Mouse (Mus musculus): ENCODE results near the gene H2al1a. TPM values are rescaled to one million over a fixed set of nuclear protein-coding genes. Genes with fewer than 3 reads are reported as not detected.
"Not testable (repeated sequence)": the region's sequence is repeated elsewhere in the genome, so short reads cannot be mapped to it uniquely, and the experiment has no call there.

Gene H2al1a
- polyA plus RNA-seq, 1 experiment from 2014 or later = not detected

- Histone ChIP-seq H3K4me2 (no peak overlapping the region), H3K9ac (no peak overlapping the region), H3K27me3 (peaks cover 4% of the 10 kb centered on the region; the same call in 1 of the 2 replicates), H3K9me3 (no peaks in the 10 kb centered on the region), H3K4me3 (no peak overlapping the region), H3K4me1 (0 out of 2 replicates have a peak, but pooled peaks cover 3% of the 10 kb centered on the region), H3K27ac (no peak overlapping the region), H3K36me3 (no peaks in the 10 kb centered on the region)
- no peak for ATAC-seq (ENCODE audit: borderline replicate concordance, extremely low read depth, low FRiP score, low TSS enrichment)
- 37% methylated on average over 14 of the region's 14 CpGs for WGBS
Measured at GRCm38 (mm10) chrX:11288306-11288882, 10.7 kb upstream of the H2al1a start.

- ATAC-seq (ENCODE audit: borderline replicate concordance, extremely low read depth, low FRiP score, low TSS enrichment) = no peak
- Histone ChIP-seq H3K27me3 (peaks cover 4% of the 10 kb centered on the region; the same call in 1 of the 2 replicates), H3K4me1 (0 out of 2 replicates have a peak, but pooled peaks cover 3% of the 10 kb centered on the region), H3K9ac (no peak overlapping the region), H3K36me3 (no peaks in the 10 kb centered on the region), H3K27ac (no peak overlapping the region), H3K4me2 (no peak overlapping the region), H3K4me3 (no peak overlapping the region), H3K9me3 (no peaks in the 10 kb centered on the region)
- WGBS = 65% methylated on average over 4 of the region's 4 CpGs
Measured at GRCm38 (mm10) chrX:11289244-11289643, 9.8 kb upstream of the H2al1a start.

- WGBS = 100% methylated on average over 1 of the region's 3 CpGs
- ATAC-seq (ENCODE audit: borderline replicate concordance, extremely low read depth, low FRiP score, low TSS enrichment); H3K9me3 ChIP-seq: not testable (repeated sequence)
Measured at GRCm38 (mm10) chrX:11302132-11302531, 3.1 kb downstream of the H2al1a start, which contains the start of gene H2al1b. Gene H2al1b (plus strand): TSS chrX:11302432.

GRCm38 (mm10) chrX:11305355-11305754 is 6.3 kb downstream of the H2al1a start, which contains the start of gene H2al1c:
Gene H2al1c (plus strand): TSS chrX:11305655.
- 38% methylated on average over 1 of the region's 6 CpGs for WGBS
- not testable (repeated sequence) for H3K36me3 ChIP-seq; H3K9me3 ChIP-seq; H3K4me1 ChIP-seq; H3K27me3 ChIP-seq; H3K4me3 ChIP-seq; H3K4me2 ChIP-seq; H3K9ac ChIP-seq; ATAC-seq (ENCODE audit: borderline replicate concordance, extremely low read depth, low FRiP score, low TSS enrichment); H3K27ac ChIP-seq

More at GRCm38 (mm10) chrX:11302132-11302531, 3.1 kb downstream of the H2al1a start, which contains the start of gene H2al1b:
- not testable (repeated sequence) for H3K9ac ChIP-seq, H3K4me1 ChIP-seq, H3K4me2 ChIP-seq, H3K27ac ChIP-seq, H3K4me3 ChIP-seq, H3K36me3 ChIP-seq, H3K27me3 ChIP-seq

DNA sequence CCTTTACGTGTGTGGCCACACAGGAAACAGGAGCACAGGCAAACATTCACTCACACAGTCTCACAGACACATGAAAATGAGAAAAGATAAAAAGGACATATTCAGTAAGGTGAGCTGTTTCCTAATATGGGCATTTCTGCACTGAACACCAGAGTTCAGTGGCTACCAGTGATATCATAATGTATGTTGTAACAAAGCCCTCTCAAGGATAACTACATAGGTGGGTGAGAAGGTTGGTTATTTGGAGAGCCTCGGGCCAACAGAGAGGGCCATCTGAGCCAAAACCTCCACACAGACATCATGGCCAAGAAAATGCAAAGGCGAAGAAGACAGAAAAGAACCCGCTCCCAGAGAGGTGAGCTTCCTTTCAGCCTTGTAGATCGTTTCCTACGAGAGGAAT is 9.5 kb downstream of the H2al1a start, which contains the start of gene H2al1d:
Gene H2al1d, plus strand, starts transcription at position 301 of the 400 bp plus-strand sequence.
- not testable (repeated sequence) for H3K27me3 ChIP-seq; H3K4me3 ChIP-seq; H3K9ac ChIP-seq; H3K4me2 ChIP-seq; H3K27ac ChIP-seq; H3K36me3 ChIP-seq; H3K4me1 ChIP-seq; H3K9me3 ChIP-seq; ATAC-seq (ENCODE audit: borderline replicate concordance, extremely low read depth, low FRiP score, low TSS enrichment)
- WGBS = no CpG with 5 or more reads among the region's 6 CpGs

DNA sequence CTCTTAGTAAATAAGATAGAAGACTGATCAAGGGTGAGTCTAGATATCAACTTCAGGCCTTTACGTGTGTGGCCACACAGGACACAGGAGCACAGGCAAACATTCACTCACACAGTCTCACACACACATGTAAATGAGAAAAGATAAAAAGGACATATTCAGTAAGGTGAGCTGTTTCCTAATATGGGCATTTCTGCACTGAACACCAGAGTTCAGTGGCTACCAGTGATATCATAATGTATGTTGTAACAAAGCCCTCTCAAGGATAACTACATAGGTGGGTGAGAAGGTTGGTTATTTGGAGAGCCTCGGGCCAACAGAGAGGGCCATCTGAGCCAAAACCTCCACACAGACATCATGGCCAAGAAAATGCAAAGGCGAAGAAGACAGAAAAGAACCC is 12.6 kb downstream of the H2al1a start, which contains the start of gene H2al1e:
Gene H2al1e, plus strand, starts transcription at position 301 of the 400 bp plus-strand sequence.
- not testable (repeated sequence) for H3K36me3 ChIP-seq; H3K4me1 ChIP-seq; H3K27ac ChIP-seq; H3K27me3 ChIP-seq; H3K9me3 ChIP-seq; H3K9ac ChIP-seq; H3K4me3 ChIP-seq; H3K4me2 ChIP-seq; ATAC-seq (ENCODE audit: borderline replicate concordance, extremely low read depth, low FRiP score, low TSS enrichment)
- no CpG with 5 or more reads among the region's 3 CpGs for WGBS

DNA sequence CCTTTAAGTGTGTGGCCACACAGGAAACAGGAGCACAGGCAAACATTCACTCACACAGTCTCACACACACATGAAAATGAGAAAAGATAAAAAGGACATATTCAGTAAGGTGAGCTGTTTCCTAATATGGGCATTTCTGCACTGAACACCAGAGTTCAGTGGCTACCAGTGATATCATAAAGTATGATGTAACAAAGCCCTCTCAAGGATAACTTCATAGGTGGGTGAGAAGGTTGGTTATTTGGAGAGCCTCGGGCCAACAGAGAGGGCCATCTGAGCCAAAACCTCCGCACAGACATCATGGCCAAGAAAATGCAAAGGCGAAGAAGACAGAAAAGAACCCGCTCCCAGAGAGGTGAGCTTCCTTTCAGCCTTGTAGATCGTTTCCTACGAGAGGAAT is 15.8 kb downstream of the H2al1a start, which contains the start of gene H2al1f:
Gene H2al1f, plus strand, starts transcription at position 301 of the 400 bp plus-strand sequence.
- H3K4me1 ChIP-seq; H3K9me3 ChIP-seq; H3K4me3 ChIP-seq; H3K27me3 ChIP-seq; H3K36me3 ChIP-seq; ATAC-seq (ENCODE audit: borderline replicate concordance, extremely low read depth, low FRiP score, low TSS enrichment); H3K9ac ChIP-seq; H3K27ac ChIP-seq; H3K4me2 ChIP-seq: not testable (repeated sequence)
- WGBS = no CpG with 5 or more reads among the region's 6 CpGs

DNA sequence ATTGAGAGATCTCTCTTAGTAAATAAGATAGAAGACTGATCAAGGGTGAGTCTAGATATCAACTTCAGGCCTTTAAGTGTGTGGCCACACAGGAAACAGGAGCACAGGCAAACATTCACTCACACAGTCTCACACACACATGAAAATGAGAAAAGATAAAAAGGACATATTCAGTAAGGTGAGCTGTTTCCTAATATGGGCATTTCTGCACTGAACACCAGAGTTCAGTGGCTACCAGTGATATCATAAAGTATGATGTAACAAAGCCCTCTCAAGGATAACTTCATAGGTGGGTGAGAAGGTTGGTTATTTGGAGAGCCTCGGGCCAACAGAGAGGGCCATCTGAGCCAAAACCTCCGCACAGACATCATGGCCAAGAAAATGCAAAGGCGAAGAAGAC is 18.9 kb downstream of the H2al1a start, which contains the start of gene H2al1g:
Gene H2al1g, plus strand, starts transcription at position 301 of the 400 bp plus-strand sequence.
- no CpG with 5 or more reads among the region's 3 CpGs for WGBS
- ATAC-seq (ENCODE audit: borderline replicate concordance, extremely low read depth, low FRiP score, low TSS enrichment); H3K9ac ChIP-seq; H3K9me3 ChIP-seq; H3K36me3 ChIP-seq; H3K27me3 ChIP-seq; H3K4me2 ChIP-seq; H3K4me1 ChIP-seq; H3K4me3 ChIP-seq; H3K27ac ChIP-seq: not testable (repeated sequence)

- not testable (repeated sequence) for H3K27me3 ChIP-seq; H3K9ac ChIP-seq; H3K4me2 ChIP-seq; H3K9me3 ChIP-seq; H3K4me1 ChIP-seq; ATAC-seq (ENCODE audit: borderline replicate concordance, extremely low read depth, low FRiP score, low TSS enrichment); H3K27ac ChIP-seq; H3K36me3 ChIP-seq; H3K4me3 ChIP-seq
- WGBS = no CpG with 5 or more reads among the region's 6 CpGs
Measured at GRCm38 (mm10) chrX:11321192-11321591, 22.1 kb downstream of the H2al1a start, which contains the start of gene H2al1h. Gene H2al1h (plus strand): TSS chrX:11321492.

DNA sequence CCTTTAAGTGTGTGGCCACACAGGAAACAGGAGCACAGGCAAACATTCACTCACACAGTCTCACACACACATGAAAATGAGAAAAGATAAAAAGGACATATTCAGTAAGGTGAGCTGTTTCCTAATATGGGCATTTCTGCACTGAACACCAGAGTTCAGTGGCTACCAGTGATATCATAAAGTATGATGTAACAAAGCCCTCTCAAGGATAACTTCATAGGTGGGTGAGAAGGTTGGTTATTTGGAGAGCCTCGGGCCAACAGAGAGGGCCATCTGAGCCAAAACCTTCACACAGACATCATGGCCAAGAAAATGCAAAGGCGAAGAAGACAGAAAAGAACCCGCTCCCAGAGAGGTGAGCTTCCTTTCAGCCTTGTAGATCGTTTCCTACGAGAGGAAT is 25.3 kb downstream of the H2al1a start, which contains the start of gene H2al1i:
Gene H2al1i, plus strand, starts transcription at position 301 of the 400 bp plus-strand sequence.
- not testable (repeated sequence) for H3K4me1 ChIP-seq; ATAC-seq (ENCODE audit: borderline replicate concordance, extremely low read depth, low FRiP score, low TSS enrichment); H3K4me2 ChIP-seq; H3K27ac ChIP-seq; H3K27me3 ChIP-seq; H3K9me3 ChIP-seq; H3K9ac ChIP-seq; H3K36me3 ChIP-seq; H3K4me3 ChIP-seq
- 89% methylated on average over 3 of the region's 5 CpGs for WGBS

DNA sequence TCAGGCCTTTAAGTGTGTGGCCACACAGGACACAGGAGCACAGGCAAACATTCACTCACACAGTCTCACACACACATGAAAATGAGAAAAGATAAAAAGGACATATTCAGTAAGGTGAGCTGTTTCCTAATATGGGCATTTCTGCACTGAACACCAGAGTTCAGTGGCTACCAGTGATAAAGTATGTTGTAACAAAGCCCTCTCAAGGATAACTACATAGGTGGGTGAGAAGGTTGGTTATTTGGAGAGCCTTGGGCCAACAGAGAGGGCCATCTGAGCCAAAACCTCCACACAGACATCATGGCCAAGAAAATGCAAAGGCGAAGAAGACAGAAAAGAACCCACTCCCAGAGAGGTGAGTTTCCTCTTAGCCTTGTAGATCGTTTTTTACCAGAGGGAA is 28.5 kb downstream of the H2al1a start, which contains the start of gene H2al1j:
Gene H2al1j, plus strand, starts transcription at position 301 of the 400 bp plus-strand sequence.
- not testable (repeated sequence) for H3K9ac ChIP-seq; H3K27me3 ChIP-seq; H3K4me1 ChIP-seq; ATAC-seq (ENCODE audit: borderline replicate concordance, extremely low read depth, low FRiP score, low TSS enrichment); H3K27ac ChIP-seq; H3K36me3 ChIP-seq; H3K4me3 ChIP-seq; H3K9me3 ChIP-seq; H3K4me2 ChIP-seq
- 92% methylated on average over 2 of the region's 2 CpGs for WGBS

GRCm38 (mm10) chrX:11345762-11346161 is 46.7 kb downstream of the H2al1a start:
- 62% methylated on average over 9 of the region's 9 CpGs for WGBS

More at GRCm38 (mm10) chrX:11345762-11346161, 46.7 kb downstream of the H2al1a start:
- Histone ChIP-seq H3K4me1 (no peaks in the 10 kb centered on the region), H3K9me3 (no peaks in the 10 kb centered on the region), H3K27ac (no peak overlapping the region), H3K4me3 (no peak overlapping the region), H3K36me3 (no peaks in the 10 kb centered on the region), H3K27me3 (no peaks in the 10 kb centered on the region), H3K4me2 (no peak overlapping the region), H3K9ac (no peak overlapping the region)
- no peak for ATAC-seq (ENCODE audit: borderline replicate concordance, extremely low read depth, low FRiP score, low TSS enrichment)
